Mouse (Mus musculus) liver, embryonic 12.5 days (tissue): ENCODE results near the gene Tgfbrap1. TPM values are rescaled to one million over a fixed set of nuclear protein-coding genes. Genes with fewer than 3 reads are reported as not detected.
"Not testable (repeated sequence)": the region's sequence is repeated elsewhere in the genome, so short reads cannot be mapped to it uniquely, and the experiment has no call there.

Source experiments
- ATAC-seq: fragments of 200-750 bp; cut with Nextera tagmentation; 2 replicates; pipeline ENCODE4 v1.8.0; 2017; ENCODE audit warnings: moderate number of reproducible peaks, mild to moderate bottlenecking, moderate library complexity
- H3K27ac ChIP-seq: fragments of 300-500 bp; sonication (generic); 2 replicates; pipeline ENCODE4 v1.5.1; 2016; ENCODE audit warnings: mild to moderate bottlenecking
- H3K27me3 ChIP-seq: fragments of 300-500 bp; sonication (generic); replicated peaks from 2 replicates; pipeline ENCODE4 v1.6.1; 2016; ENCODE audit warnings: mild to moderate bottlenecking, moderate library complexity
- H3K36me3 ChIP-seq: fragments of 300-500 bp; sonication (generic); 2 replicates; pipeline ENCODE4 v1.6.1; 2016; ENCODE audit warnings: mild to moderate bottlenecking, moderate library complexity
- H3K4me1 ChIP-seq: fragments of 300-500 bp; sonication (generic); 2 replicates; pipeline ENCODE4 v1.6.1; 2016
- H3K4me2 ChIP-seq: fragments of 300-500 bp; sonication (generic); 2 replicates; pipeline ENCODE4 v1.6.1; 2016; ENCODE audit warnings: mild to moderate bottlenecking, moderate library complexity
- H3K4me3 ChIP-seq: fragments of 300-500 bp; sonication (generic); 2 replicates; pipeline ENCODE4 v1.5.1; 2016; ENCODE audit warnings: mild to moderate bottlenecking, moderate library complexity
- H3K9ac ChIP-seq: fragments of 300-500 bp; sonication (generic); 2 replicates; pipeline ENCODE4 v1.6.1; 2016; ENCODE audit warnings: mild to moderate bottlenecking, moderate library complexity
- H3K9me3 ChIP-seq: fragments of 300-500 bp; sonication (generic); replicated peaks from 2 replicates; pipeline ENCODE4 v1.6.1; 2016; ENCODE audit warnings: mild to moderate bottlenecking, moderate library complexity
- WGBS: fragments of 180-500 bp; shearing (Covaris S2); methylation state at CpG from one replicate; pipeline ENCODE4 v1.1.7; 2016; ENCODE audit not compliant: insufficient replicate concordance; 5-methylcytosine and 5-hydroxymethylcytosine counted together
- polyA plus RNA-seq: library from polyadenylated mRNA; unstranded; fragments of >200 nt; fragmentation: Nextera tagmentation; extraction: Ambion mirVana; gene quantifications from 2 replicates; pipeline ENCODE4 v1.2.1, GENCODE M21; 2016

The Tgfbrap1 gene
- polyA plus RNA-seq, 1 experiment from 2014 or later: 6.1 TPM

GRCm38 (mm10) chr1:43136488-43137029, 38.1 kb upstream of the Tgfbrap1 start:
- ATAC-seq, H3K36me3 ChIP-seq, H3K27me3 ChIP-seq, H3K27ac ChIP-seq, H3K4me3 ChIP-seq, H3K9me3 ChIP-seq, H3K9ac ChIP-seq, H3K4me2 ChIP-seq, H3K4me1 ChIP-seq: not testable (repeated sequence)
- WGBS: 60% methylated on average over 2 of the region's 2 CpGs

GRCm38 (mm10) chr1:43131591-43131990, 33.2 kb upstream of the Tgfbrap1 start:
- 81% methylated on average over 9 of the region's 9 CpGs for WGBS
- H3K4me3 ChIP-seq: no peak overlapping the region

GRCm38 (mm10) chr1:43130219-43130981, 32.0 kb upstream of the Tgfbrap1 start:
- H3K36me3 ChIP-seq: peaks cover 5% of the 10 kb centered on the region; the same call in 1 of the 2 replicates
- ATAC-seq: no peak
- no peaks in the 10 kb centered on the region for H3K9me3 ChIP-seq
- no peaks in the 10 kb centered on the region for H3K27me3 ChIP-seq
- no peak overlapping the region for H3K4me3 ChIP-seq
- WGBS: 60% methylated on average over 5 of the region's 5 CpGs
- no peaks in the 10 kb centered on the region for H3K4me1 ChIP-seq
- H3K4me2 ChIP-seq: no peak overlapping the region
- H3K27ac ChIP-seq: no peak overlapping the region
- no peak overlapping the region for H3K9ac ChIP-seq

More at GRCm38 (mm10) chr1:43131591-43131990, 33.2 kb upstream of the Tgfbrap1 start:
- no peak overlapping the region for H3K9ac ChIP-seq
- H3K9me3 ChIP-seq: no peaks in the 10 kb centered on the region
- no peak overlapping the region for H3K4me2 ChIP-seq
- no peak for ATAC-seq
- H3K36me3 ChIP-seq: peaks cover 5% of the 10 kb centered on the region; the same call in 1 of the 2 replicates
- H3K27ac ChIP-seq: no peak overlapping the region
- H3K4me1 ChIP-seq: no peaks in the 10 kb centered on the region
- H3K27me3 ChIP-seq: no peaks in the 10 kb centered on the region

- no peaks in the 10 kb centered on the region for H3K9me3 ChIP-seq
These were observed 29.6 kb upstream of the Tgfbrap1 start for GRCm38 (mm10) chr1:43127820-43128610.

GRCm38 (mm10) chr1:43127196-43127595, 28.8 kb upstream of the Tgfbrap1 start:
- H3K4me3 ChIP-seq: no peak overlapping the region
- no peaks in the 10 kb centered on the region for H3K9me3 ChIP-seq
- no peaks in the 10 kb centered on the region for H3K27me3 ChIP-seq
- H3K4me2 ChIP-seq: no peak overlapping the region
- peaks cover 5% of the 10 kb centered on the region; the same call in 1 of the 2 replicates for H3K36me3 ChIP-seq
- H3K27ac ChIP-seq: no peak overlapping the region
- no peak for ATAC-seq
- no peak overlapping the region for H3K9ac ChIP-seq
- no peaks in the 10 kb centered on the region for H3K4me1 ChIP-seq

More at GRCm38 (mm10) chr1:43127820-43128610, 29.6 kb upstream of the Tgfbrap1 start:
- Histone ChIP-seq H3K4me2 (no peak overlapping the region), H3K9ac (no peak overlapping the region), H3K27ac (no peak overlapping the region), H3K27me3 (no peaks in the 10 kb centered on the region), H3K36me3 (peaks cover 5% of the 10 kb centered on the region; the same call in 1 of the 2 replicates), H3K4me3 (no peak overlapping the region), H3K4me1 (no peaks in the 10 kb centered on the region)
- 53% methylated on average over 8 of the region's 8 CpGs for WGBS
- no peak for ATAC-seq

GRCm38 (mm10) chr1:43124726-43125125, 26.3 kb upstream of the Tgfbrap1 start:
- Histone ChIP-seq H3K4me2 (no peak overlapping the region), H3K4me1 (no peaks in the 10 kb centered on the region), H3K9ac (no peak overlapping the region), H3K9me3 (no peaks in the 10 kb centered on the region), H3K27ac (no peak overlapping the region), H3K27me3 (no peaks in the 10 kb centered on the region), H3K36me3 (peaks cover 11% of the 10 kb centered on the region; the same call in 1 of the 2 replicates), H3K4me3 (no peak overlapping the region)
- 49% methylated on average over 4 of the region's 4 CpGs for WGBS
- no peak for ATAC-seq

GRCm38 (mm10) chr1:43122616-43123015, 24.2 kb upstream of the Tgfbrap1 start:
- Histone ChIP-seq H3K4me2 (no peak overlapping the region), H3K4me3 (no peak overlapping the region), H3K9me3 (no peaks in the 10 kb centered on the region), H3K27me3 (no peaks in the 10 kb centered on the region), H3K36me3 (peaks cover 19% of the 10 kb centered on the region), H3K4me1 (no peaks in the 10 kb centered on the region), H3K27ac (no peak overlapping the region), H3K9ac (no peak overlapping the region)
- no peak for ATAC-seq
- 76% methylated on average over 2 of the region's 2 CpGs for WGBS

- no peak overlapping the region for H3K27ac ChIP-seq
- H3K4me2 ChIP-seq: no peak overlapping the region
- WGBS: 69% methylated on average over 5 of the region's 5 CpGs
- H3K27me3 ChIP-seq: no peaks in the 10 kb centered on the region
- H3K36me3 ChIP-seq: peaks cover 35% of the 10 kb centered on the region
- H3K4me3 ChIP-seq: no peak overlapping the region
- no peaks in the 10 kb centered on the region for H3K4me1 ChIP-seq
- no peak for ATAC-seq
- H3K9me3 ChIP-seq: no peaks in the 10 kb centered on the region
- H3K9ac ChIP-seq: no peak overlapping the region
These were observed 22.5 kb upstream of the Tgfbrap1 start for GRCm38 (mm10) chr1:43120950-43121349.

- H3K4me1 ChIP-seq: peaks cover 7% of the 10 kb centered on the region
- no peak for ATAC-seq
- H3K4me2 ChIP-seq: no peak overlapping the region
- H3K36me3 ChIP-seq: peaks cover 65% of the 10 kb centered on the region
- H3K9ac ChIP-seq: no peak overlapping the region
- H3K4me3 ChIP-seq: no peak overlapping the region
- 84% methylated on average over 8 of the region's 8 CpGs for WGBS
- H3K27ac ChIP-seq: no peak overlapping the region
- H3K27me3 ChIP-seq: no peaks in the 10 kb centered on the region
- H3K9me3 ChIP-seq: no peaks in the 10 kb centered on the region
These were observed 19.0 kb upstream of the Tgfbrap1 start for GRCm38 (mm10) chr1:43117435-43117834.

GRCm38 (mm10) chr1:43112882-43113281, 14.4 kb upstream of the Tgfbrap1 start:
- H3K9ac ChIP-seq: no peak overlapping the region
- no peak for ATAC-seq
- 86% methylated on average over 2 of the region's 2 CpGs for WGBS
- H3K9me3 ChIP-seq: no peaks in the 10 kb centered on the region
- no peak overlapping the region for H3K4me3 ChIP-seq
- peaks cover 76% of the 10 kb centered on the region for H3K36me3 ChIP-seq
- H3K27me3 ChIP-seq: no peaks in the 10 kb centered on the region
- no peak overlapping the region for H3K27ac ChIP-seq
- H3K4me2 ChIP-seq: no peak overlapping the region
- peaks cover 7% of the 10 kb centered on the region for H3K4me1 ChIP-seq

GRCm38 (mm10) chr1:43110556-43110955, 12.1 kb upstream of the Tgfbrap1 start:
- H3K27ac ChIP-seq: no peak overlapping the region
- H3K9ac ChIP-seq: no peak overlapping the region
- no peak overlapping the region for H3K4me2 ChIP-seq
- ATAC-seq: no peak
- H3K4me1 ChIP-seq: peaks cover 7% of the 10 kb centered on the region
- H3K36me3 ChIP-seq: peaks cover 73% of the 10 kb centered on the region
- H3K4me3 ChIP-seq: no peak overlapping the region
- no peaks in the 10 kb centered on the region for H3K9me3 ChIP-seq
- H3K27me3 ChIP-seq: no peaks in the 10 kb centered on the region
- 39% methylated on average over 4 of the region's 4 CpGs for whole genome bisulfite sequencing

- Histone ChIP-seq H3K9me3 (no peaks in the 10 kb centered on the region), H3K9ac (no peak overlapping the region), H3K36me3 (peaks cover 63% of the 10 kb centered on the region), H3K4me3 (no peak overlapping the region), H3K27me3 (no peaks in the 10 kb centered on the region), H3K4me1 (peaks cover 3% of the 10 kb centered on the region), H3K4me2 (no peak overlapping the region), H3K27ac (no peak overlapping the region)
- 64% methylated on average over 2 of the region's 2 CpGs for WGBS
- no peak for ATAC-seq
These were observed 10.3 kb upstream of the Tgfbrap1 start for GRCm38 (mm10) chr1:43108729-43109128.
